Mouse (Mus musculus) erythroblast, embryonic 14.5 days (primary cell): ENCODE data around the gene 5430419D17Rik.

Source experiments
- GATA1 ChIP-seq: IDR thresholded peaks from 2 replicates; pipeline ENCODE4 v1.6.1; 2012; ENCODE audit warnings: low read length, inconsistent platforms, mixed read lengths
- TAL1 ChIP-seq: IDR thresholded peaks from 3 replicates; pipeline ENCODE4 v1.6.1; 2012; ENCODE audit warnings: low read length, inconsistent platforms, mixed read lengths

DNA sequence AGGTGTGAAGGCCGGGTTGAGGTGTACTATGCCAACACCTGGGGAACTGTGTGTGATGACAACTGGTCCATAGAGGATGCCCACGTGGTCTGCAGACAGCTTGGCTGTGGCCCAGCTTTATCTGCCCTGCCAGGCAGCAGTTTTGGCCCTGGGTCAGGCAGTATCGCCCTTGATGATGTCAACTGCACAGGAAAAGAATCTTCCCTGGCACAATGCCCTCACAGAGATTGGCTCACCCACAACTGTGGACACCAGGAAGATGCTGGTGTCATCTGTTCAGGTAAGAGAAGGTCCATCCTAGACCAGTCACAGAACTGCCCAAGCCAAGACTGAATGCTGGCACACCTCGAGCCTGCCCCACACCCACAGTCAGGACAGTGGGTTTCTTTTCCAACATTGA lies 91.6 kb downstream of the 5430419D17Rik start:
- no peak for TF ChIP-seq TAL1
- TF ChIP-seq GATA1 = no peak
